Mouse (Mus musculus) retina, postnatal 7 days (tissue): Measurements from ENCODE around the gene Slc16a11.

Experiments used
- DNase-seq: peaks from one replicate; pipeline ENCODE4 v3.0.0-alpha.2; 2012; ENCODE audit warnings: low read depth, low spot score

Gene Slc16a11

DNA sequence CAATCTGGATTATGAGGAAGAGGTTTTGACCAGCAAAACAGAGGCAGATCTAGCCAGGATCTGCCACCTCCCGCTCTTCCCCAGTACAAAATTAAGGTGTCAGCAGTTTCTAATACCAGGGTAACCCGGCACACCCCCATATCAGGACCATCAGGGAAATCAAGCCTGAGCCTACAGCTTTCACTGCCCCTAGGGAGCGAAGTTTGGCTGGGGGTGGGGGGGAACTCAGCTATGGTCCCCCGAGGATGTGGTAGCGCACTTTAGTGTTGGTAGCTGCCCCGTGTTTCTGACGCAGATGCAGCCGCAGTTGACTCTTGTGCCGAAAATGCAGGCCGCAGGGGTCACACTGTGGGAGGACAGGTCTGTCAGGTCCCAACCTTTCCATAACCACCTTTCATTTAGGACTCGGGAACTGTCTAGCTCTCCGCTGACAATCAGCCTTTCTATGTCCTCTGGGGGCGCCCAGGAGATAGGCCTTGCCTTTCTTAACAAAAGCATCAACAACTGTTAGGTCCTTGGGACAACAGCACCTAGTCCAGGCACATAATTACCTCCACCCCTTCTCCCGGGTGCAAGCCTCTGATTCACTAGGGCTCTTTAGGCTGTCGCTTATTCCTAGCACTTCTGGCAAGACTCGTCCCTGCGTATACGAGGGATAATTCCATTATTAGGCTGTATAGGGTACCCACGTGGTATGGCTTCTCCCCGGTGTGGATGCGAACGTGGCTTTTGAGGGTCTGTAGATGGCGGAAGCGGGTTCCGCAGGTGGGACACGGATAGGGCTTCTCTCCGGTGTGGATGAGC lies 13.4 kb downstream of the Slc16a11 start:
- no peak for DNase-seq

DNA sequence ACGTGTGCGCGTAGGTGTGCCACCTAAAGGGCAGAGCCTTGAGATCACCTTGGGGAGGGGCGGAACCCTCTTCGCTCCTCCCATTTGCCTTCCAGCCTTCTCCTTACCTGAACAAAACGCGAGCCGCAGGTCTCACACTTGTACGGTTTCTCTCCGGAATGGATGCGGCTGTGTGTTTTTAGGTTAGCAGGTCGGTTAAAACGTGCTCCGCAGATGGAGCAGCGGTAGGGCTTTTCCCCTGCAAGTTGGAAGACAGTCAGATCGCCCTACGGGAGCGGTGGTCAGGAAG lies 14.0 kb downstream of the Slc16a11 start:
- DNase-seq = no peak

DNA sequence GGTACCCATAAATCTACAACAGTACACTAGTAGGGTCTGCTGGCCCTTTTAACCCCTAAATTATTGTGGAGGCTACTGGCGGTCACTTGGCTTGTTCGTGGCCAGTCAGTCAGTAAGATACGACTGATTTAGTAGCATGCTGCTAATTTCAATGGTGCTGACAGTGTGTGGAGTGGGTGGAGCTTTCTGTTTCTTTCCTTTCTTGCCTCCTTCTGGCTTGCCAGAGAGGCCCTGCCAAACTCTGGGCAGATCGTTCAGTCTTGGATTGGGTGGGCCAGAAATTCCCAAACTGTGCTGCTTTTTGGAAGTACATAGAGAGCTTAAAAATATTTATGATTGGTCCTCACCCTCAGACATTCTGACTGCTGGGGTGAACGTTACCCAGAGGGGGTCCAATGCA lies 14.6 kb downstream of the Slc16a11 start:
- DNase-seq = no peak

DNA sequence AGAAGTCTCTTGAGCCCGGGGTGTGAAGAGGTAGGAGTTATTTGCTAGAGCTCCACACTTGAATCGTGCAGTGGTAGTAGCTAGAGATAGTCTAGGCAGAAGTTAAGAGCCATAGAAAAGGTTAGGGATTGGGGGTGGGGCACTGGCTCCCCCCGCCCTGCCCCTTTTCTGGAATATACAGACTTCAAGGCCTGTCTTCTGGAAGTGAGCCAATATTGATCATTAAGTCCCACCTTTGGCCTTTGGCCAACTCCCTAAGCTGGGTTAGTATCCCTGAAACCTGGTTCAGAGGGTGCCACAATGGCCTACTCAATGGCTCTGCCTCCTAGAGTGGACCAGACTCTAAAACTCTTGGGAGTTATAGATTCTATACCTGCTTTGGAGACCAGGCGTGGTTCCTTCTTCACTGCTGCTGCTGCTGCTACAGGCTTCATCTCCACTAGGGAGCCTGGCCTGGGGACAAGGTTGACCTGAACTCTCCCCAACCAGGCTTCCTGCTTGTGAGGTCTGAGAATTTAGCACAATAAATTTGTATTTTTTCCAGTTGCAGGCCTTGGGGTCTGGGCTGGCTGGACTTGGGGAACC lies 15.2 kb downstream of the Slc16a11 start:
- DNase-seq = no peak

DNA sequence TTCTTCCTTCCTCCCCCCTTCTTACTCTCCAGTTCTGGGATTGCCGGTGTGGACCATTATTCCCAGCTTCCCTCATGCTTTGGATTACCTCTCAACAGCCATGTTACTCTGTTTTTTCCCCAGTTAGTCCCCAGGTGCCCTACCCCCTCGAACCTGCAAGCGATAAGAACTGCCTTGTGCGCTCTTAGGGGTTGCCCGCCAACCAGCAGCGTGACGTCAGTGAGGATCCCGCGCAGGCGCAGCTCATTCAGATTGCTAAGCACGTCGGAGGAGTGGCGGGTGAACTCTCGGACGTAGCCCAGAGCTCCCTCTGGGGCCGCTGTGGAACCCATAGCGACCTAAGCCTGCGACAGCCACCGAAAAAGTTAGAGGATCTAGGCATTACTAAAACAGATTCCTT lies 16.3 kb downstream of the Slc16a11 start:
- DNase-seq = peak; percentile 49

DNA sequence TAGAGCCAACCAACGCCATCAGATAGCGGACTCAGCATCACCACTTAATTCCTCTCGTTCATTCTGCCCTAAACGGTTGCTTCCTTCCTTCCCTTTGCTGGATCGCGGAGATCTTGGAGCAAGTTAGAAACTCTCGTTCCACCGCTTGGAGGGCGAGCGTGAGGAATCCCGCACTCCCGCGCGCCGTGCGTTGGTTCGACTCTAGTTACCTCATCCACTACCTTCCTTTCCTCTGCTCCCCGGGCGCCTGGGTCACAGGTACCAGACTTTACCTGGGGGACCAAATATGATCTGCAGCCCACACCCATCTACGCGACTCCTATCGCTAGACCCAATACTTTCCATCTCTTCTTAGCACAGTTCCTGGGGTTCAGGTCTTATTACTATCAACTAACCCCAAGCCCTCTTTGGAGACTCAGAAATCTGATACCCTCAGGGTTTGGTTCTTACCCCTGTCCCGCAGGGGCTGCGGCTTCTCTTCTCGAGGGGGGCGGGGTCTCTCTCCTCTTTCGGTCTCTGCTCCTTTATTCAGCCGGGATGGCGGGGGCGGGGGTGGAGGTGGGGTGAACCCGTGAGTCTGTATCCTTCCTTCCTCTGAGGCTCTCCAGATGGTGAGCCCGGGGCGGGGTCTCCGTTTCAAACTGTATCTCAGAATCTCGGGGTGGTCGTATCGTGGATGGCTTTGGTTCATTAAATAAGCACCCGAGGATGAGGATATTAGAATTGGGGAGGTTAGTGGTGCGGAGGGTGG lies 16.9 kb downstream of the Slc16a11 start, which contains the start of gene Bcl6b:
TSS of gene Bcl6b (minus strand) at position 539 of the 751 bp plus-strand sequence.
- DNase-seq = no peak

DNA sequence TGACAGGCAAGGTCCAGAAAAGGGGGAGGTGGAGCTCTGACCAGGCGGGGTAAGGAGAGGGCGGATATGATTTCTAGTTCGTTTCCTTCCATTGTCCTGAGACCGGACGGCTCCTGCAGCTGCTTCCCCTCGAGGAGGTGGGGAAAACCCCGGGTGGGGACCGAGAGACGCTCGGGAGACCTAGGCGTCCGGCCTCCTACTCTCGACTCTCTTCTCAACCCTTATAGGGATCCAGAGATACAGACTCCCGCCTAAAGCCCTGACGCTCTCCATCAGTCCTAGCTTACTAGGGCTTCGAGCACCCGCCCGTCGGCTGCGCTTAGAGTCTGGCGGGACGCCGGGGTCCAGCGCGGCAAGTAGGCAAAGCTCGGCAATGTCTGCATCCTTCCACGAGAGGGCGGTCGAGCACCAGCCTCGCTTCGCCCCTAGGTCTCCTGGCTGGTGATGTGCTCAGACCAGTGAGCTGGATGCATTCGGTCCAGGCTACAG lies 17.7 kb downstream of the Slc16a11 start:
- peak; percentile 84 for DNase-seq

DNA sequence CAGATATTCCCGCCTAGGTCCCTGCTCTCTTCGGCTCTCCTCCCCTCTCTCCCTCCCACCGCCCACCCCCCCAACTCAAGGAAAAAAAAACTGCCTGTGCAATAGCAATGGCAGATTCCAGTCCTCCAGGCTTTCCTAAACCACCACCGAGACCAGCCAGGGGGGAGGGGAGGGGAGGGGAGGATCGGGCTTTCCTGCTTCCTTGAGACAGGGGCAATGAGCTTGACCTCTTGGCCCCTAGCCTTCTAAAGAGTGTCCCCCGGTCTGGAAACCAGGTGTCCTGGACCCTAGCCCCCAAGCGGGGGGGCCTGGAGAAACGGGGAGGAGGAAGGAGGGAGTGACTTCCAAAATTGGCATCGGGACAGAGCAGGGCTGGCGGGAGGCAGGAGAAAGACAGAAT lies 20.0 kb downstream of the Slc16a11 start:
- no peak for DNase-seq

DNA sequence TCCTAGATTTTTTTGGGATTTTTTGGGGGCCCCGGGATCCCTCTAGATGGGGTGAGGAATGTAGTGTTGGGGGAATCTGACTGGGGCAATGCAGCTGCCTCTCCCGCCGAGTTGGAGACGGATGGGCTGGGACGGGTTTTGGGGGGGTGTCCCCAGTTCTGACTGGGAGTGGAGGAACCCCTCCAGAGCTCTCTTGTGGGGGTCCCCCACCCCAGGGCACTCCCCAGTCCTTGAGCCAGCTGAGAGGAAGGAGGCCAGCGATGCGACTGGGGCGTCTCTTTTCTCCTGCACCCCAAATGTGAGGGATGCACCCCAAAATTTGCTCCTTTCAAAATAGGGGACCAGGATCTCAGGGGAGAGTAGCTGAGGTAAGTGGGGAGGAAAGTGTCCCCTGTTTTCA lies 20.5 kb downstream of the Slc16a11 start:
- DNase-seq = no peak

DNA sequence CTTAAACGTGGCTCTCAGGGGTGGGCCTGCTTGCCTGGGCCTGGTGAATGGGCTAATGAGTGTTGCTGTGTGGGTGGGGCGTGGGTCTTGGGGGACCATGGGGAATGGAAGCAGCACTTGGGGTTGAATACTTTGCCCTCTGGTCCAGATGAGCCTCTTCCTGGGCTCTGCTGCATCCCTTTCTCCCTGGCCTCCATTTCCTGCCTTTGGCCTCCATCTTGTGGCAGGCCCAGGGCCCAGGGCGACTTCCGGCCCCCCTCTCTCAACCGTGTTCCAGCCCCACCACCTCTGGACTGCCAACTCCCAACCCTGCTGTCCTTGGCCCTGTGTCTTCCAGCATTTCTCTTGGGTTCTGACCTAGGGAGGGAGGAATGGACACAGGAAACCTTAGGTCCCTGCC lies 21.5 kb downstream of the Slc16a11 start:
- DNase-seq = no peak

DNA sequence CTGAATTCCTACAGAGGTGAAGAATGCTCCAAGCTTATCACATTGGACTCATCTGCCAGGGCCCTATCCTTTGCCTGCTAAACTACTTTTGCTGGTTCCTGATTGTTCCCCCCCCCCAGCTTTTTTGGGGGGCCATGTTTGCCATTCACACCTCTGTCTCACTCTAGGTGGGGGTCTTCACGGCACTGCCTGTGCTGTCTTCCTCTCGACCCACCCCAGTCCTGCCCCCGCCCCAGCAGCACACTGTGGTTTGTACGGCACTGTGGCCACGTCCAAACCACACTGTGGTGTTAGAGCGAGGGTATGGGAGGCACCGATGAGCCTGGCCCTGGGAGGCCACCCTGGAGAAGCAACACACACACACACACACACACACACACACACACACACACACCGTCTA lies 21.9 kb downstream of the Slc16a11 start:
- no peak for DNase-seq

DNA sequence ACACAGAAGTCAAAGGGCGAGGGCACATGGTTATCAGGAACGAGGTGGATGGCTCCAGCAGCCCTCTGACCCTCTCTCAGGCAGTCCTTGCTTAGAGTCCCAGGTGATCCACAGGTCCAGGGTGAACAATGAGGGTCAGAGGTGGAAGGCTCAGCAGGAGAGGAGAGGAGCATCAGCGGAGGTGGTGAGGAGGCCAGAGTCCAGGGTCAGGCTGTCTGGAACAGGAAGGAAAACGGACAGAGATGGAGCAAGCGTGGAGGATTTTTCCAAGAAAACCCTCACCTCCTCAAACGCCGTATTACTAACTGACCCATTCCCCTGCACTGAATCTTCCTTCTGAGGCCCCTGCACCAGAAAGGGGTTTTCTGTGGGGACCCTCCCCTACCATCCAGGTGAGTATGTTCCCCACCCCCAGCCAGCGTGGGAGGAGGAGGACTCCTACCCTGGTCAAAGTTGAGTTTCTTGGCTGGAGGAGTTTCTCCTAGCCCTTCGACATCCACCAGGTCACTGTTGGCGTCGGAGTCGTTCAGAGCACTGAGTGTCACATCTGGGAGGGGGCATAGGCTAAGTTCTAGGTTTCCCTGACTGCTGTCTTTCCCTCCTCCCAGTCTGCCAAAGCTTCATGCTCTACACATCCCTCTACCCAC lies 22.8 kb downstream of the Slc16a11 start:
- no peak for DNase-seq

DNA sequence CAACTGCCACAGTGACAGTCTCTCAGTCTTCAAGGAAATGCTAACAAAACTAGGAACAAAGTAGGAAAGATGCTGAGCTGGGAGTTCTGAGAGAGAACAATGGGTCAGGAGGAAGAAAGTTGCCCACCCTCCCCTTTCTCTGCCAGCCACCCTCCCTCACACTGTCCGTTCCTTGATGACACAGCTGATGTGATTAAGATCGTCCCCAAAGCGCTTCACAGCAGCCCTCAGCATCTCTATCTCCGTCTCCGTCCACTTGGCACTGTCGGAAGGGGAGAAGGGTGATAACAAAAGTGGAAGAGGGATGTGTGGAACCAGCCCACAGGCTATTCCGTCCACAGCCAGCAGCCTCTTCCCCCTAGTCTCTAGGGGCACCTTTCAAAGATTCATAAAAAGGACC lies 24.2 kb downstream of the Slc16a11 start:
- DNase-seq = no peak

DNA sequence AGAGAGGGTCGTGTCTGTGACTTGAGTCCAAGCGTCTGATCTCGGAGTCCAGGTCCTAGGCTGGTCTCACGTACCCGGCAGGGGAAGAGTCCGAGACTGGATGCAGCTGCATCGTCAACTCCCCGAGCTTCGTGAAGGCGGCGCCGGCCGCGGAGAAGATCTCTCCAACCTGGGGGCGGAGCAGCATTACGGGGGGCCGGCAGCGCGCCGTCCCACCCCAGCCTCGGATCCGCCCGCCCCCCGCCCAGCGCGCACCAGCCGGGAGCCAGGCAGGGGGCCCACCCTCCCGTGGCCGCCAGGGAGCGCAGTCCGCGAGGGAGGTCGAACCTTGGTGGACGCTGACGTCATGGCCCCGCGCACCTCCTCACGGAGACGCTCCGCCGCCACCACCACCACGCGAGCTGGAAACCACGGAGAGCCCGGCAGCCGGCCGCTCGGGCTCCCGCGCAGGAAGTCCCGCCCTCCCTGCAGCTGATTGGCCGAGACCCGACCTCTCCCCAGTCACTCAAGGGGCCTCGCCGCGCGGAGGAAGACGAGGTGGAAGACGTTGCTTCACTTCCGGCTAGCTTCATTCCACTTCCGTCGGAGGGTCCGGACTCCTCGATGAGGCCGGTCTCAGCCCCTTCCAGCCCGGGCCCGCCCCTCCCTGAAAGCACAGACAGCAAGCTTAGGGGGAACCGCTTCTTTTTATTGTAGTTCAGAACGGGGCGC lies 25.1 kb downstream of the Slc16a11 start, which contains the start of gene 0610010K14Rik:
TSS of gene 0610010K14Rik (minus strand) at position 458 of the 711 bp plus-strand sequence.
- DNase-seq = peak; percentile 96

DNA sequence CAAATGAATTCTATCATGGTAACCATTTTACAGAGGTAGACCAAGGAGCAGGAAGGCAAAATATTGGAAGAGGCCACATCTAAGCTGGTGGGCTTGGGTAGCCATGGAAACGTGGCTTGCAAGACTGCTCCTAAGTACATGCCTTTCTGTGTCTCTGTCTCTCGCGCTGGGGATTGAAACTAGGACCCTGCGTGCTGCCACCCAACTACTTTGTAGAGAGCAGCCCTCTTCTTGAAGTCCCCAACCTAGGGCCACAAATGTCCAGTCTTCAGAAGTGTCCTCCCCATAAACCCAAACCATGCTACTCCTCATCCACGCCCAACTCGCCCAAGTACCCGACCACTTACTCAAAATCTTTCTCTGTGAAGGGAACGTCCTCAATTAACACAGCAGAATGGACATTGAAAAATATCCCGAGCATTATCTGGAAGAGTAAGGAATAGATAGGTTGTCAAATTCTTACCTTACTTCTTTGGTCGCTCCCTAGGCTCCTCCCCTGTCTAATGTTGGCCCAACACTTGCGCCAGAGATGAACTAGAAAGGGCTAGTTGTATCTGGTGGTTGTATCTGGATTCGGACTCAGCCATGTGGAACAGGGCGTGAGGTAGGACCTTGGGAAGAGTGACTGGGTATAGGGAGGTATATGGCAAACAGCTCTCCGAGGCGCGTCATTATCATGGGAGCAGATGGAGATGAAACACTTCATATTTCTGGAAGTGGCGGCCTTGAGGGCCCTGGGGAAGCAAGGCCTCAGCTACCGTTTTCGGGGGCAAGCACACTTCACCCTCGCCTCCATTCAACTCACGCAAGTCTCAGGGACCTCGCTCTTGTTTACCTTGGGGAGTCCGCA lies 26.3 kb downstream of the Slc16a11 start:
- no peak for DNase-seq

DNA sequence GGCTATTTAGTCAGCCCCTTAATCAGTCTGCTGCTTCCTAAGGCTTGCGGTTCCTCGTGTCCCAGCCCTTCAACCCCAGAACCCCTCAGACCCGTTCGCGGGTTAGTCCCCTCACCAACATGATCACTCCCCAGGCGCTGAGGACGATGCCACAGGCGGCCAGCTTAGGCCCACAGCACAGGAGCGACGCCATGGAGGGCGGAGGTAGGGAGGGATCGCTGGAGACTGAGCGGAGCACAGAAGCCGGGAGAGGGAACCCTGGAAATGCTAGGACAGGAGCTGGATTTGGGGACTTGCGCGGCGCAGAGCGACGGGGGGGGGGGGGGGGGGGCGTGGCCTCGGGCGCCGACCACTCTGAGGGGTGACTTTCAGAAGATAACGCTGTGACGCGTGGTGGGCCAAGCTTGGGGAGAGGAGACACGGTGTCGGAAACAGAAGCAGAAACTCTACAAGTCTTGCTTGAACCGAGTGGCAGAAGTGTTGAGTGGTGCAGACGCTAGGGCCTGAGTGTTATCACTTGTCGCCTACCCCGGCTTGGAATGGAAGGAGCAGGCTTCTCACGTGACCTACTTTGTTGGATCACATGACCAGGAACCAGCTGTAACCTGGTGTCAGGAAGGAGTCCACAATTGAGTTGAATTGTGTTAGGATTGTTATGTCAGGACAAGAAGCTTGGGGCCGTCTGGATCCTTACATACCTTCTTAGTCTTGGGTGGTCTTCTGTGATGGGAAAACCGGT lies 27.2 kb downstream of the Slc16a11 start, which contains the start of the genes Gm21988 and Rnasek:
TSS of gene Gm21988 (minus strand) at position 290 of the 739 bp plus-strand sequence.
TSS of gene Rnasek (minus strand) at position 302 of the 739 bp plus-strand sequence.
- peak; percentile 75 for DNase-seq

DNA sequence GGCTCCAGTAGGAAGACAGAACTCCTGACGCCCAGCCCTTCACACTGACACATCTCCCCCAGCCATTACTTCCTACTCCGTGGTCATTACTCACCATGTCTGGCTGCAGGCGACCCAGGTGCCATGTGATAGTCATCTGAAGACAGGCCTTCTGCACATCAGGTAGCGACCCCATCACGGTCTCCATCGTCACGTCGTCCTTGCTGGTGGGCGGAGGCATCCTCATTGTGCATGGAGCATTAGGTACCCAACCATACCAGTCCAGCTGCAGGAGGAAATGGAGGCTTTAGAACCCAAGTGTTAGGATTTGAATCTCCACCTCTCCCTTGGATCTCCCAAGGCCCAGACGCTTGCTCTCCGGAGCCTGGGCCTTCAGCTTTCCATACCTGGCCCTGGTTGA lies 30.0 kb downstream of the Slc16a11 start:
- no peak for DNase-seq

DNA sequence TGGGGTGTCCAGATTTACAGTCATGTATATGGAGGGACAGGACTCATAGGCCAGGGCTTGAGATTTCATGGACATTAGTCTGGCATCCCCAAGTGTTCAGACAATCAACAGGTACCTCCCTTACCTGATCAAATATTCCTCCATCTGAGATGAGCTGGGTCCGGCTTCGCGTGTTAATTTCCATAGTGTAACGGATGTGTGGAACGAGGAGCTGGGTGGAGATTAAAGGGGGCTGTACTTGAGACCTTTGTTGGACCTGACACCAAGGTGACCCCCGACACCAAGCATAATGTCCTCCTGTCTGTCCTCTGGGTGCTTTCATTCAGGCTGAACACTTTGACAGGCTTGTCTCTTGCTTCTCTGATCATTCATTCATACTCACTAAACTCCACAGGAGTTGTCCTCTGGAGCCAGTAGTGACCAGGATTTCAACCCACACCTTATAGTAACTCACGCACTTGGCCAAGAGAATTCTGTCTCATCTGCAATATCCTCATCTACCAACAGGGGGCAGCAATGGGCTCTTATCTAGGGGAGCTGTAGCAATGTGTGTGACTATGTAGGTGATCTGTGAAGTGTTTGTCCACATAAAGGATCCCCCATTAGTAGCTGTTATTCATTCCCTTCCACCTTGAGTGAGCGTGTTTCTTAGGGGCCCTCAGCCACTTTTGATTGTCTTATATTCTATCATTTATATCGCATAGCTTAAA lies 34.7 kb downstream of the Slc16a11 start:
- peak; percentile 58 for DNase-seq

DNA sequence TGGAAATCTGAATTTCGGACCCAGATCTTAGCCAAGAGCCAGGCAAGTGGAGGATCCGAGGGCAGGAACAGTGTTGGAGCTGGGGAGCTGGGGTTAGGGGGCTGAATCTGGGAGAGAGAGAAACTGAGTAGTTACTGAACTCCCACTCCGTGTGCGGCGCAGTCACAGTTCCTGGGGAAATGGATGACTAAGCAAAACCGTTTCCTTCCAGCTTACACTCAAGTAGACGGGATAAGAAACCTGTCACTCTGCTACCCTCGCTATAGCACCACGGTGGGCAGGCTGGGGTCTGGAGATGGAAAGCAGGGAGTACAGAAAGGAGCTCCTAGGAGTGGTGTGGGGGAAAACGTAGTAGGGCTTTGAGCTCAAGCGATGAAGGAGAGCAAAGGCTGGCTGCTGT lies 37.6 kb downstream of the Slc16a11 start:
- no peak for DNase-seq
